Mouse (Mus musculus) cerebral cortex, adult 2 months (tissue): ENCODE measurements around the gene Trmt6.

ENCODE experiments used
- WGBS: fragments of 180-500 bp; shearing (Covaris S2); methylation state at CpG from one replicate; pipeline ENCODE4 v1.1.7; 2018; 5-methylcytosine and 5-hydroxymethylcytosine counted together

The Trmt6 gene

GRCm38 (mm10) chr2:132815608-132816314, at the start of gene Trmt6, which contains the start of gene Mcm8:
TSS of gene Trmt6 (minus strand) at chr2:132816055.
TSS of gene Mcm8 (plus strand) at chr2:132816141.
- WGBS, result under 1% methylated on average over 59 of the region's 59 CpGs

GRCm38 (mm10) chr2:132863325-132863724, 47.5 kb upstream of the Trmt6 start:
- 98% methylated on average over 2 of the region's 2 CpGs for WGBS

- WGBS, result 61% methylated on average over 2 of the region's 2 CpGs
These were observed 45.6 kb upstream of the Trmt6 start for GRCm38 (mm10) chr2:132861456-132861855.

GRCm38 (mm10) chr2:132856333-132856732, 40.5 kb upstream of the Trmt6 start:
- WGBS, result 66% methylated on average over 5 of the region's 5 CpGs

GRCm38 (mm10) chr2:132853051-132853450, 37.2 kb upstream of the Trmt6 start:
- WGBS, result 94% methylated on average over 1 of the region's 1 CpGs

GRCm38 (mm10) chr2:132849141-132849540, 33.3 kb upstream of the Trmt6 start:
- 37% methylated on average over 6 of the region's 6 CpGs for WGBS

- WGBS, result 90% methylated on average over 4 of the region's 4 CpGs
These were observed 32.5 kb upstream of the Trmt6 start for GRCm38 (mm10) chr2:132848361-132848760.

- WGBS, result 37% methylated on average over 7 of the region's 7 CpGs
These were observed 31.7 kb upstream of the Trmt6 start for GRCm38 (mm10) chr2:132847581-132847980.

GRCm38 (mm10) chr2:132846407-132847358, 30.8 kb upstream of the Trmt6 start, which contains the start of gene Crls1:
TSS of gene Crls1 (plus strand) at chr2:132846666.
- WGBS, result under 1% methylated on average over 94 of the region's 96 CpGs

- 83% methylated on average over 4 of the region's 4 CpGs for WGBS
These were observed 25.2 kb upstream of the Trmt6 start for GRCm38 (mm10) chr2:132841071-132841470.

- 90% methylated on average over 2 of the region's 2 CpGs for WGBS
These were observed 12.9 kb downstream of the Trmt6 start for GRCm38 (mm10) chr2:132802976-132803375.

GRCm38 (mm10) chr2:132794204-132794586, 21.7 kb downstream of the Trmt6 start:
- WGBS, result 86% methylated on average over 7 of the region's 7 CpGs

- whole genome bisulfite sequencing, result 85% methylated on average over 19 of the region's 19 CpGs
These were observed 22.2 kb downstream of the Trmt6 start for GRCm38 (mm10) chr2:132793441-132794203.

- 59% methylated on average over 6 of the region's 6 CpGs for WGBS
These were observed 31.8 kb downstream of the Trmt6 start for GRCm38 (mm10) chr2:132784039-132784438.

- under 1% methylated on average over 41 of the region's 41 CpGs for WGBS
These were observed 34.3 kb downstream of the Trmt6 start for GRCm38 (mm10) chr2:132781439-132782068.

GRCm38 (mm10) chr2:132780978-132781377, 34.9 kb downstream of the Trmt6 start, which contains the start of gene Chgb:
TSS of gene Chgb (plus strand) at chr2:132781278.
- WGBS, result 5% methylated on average over 4 of the region's 4 CpGs

- WGBS, result 92% methylated on average over 1 of the region's 1 CpGs
These were observed 45.0 kb downstream of the Trmt6 start for GRCm38 (mm10) chr2:132770822-132771221.

GRCm38 (mm10) chr2:132757911-132758310, 57.9 kb downstream of the Trmt6 start:
- WGBS, result 29% methylated on average over 5 of the region's 5 CpGs
